Mouse (Mus musculus) left cerebral cortex, postnatal 10 days (tissue): ENCODE measurements around the gene Vmn1r8. TPM values are rescaled to one million over a fixed set of nuclear protein-coding genes. Genes with fewer than 3 reads are reported as not detected.
"Not testable (repeated sequence)": the region's sequence is repeated elsewhere in the genome, so short reads cannot be mapped to it uniquely, and the experiment has no call there.

ENCODE experiments used
- DNase-seq, 2 experiments: peaks; one replicate each; pipeline ENCODE4 v3.0.0; 2021 to 2022; ENCODE audit warnings: low spot score in 2 of 2, mixed read lengths in 1 of 2; ENCODE audit errors: extremely low spot score in 1 of 2
- intact Hi-C: fragments of 180-260 bp; cut with DNase I; formaldehyde crosslinking; loops from one replicate; pipeline ENCODE4 v1.15.1; 2025
- total RNA-seq, 2 experiments: library from RNA; stranded (reverse); gene quantifications; 2 replicates each; pipeline ENCODE4 v1.2.3; 2021

Vmn1r8 gene
- not detected for total RNA-seq

DNA sequence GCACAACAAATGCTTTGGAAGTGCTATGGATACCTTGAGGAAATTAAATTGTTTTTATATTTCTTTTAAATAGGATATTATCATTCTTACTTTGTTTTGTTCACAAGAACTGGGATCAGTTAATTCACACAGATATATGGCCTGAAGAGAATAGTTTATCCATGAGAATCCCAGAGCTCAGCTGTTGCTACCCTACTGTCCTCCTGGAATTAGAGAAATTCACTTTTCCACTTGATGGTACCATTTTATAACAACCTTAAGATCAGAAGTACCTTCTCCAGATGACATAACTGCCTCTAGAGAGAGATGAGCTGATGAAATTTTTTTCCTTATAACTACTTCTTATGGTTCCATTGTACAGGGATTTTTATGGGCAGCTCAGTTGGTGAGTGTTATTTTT lies at the start of gene Vmn1r8:
Gene Vmn1r8 (plus strand): TSS at position 301 of the 400 bp plus-strand sequence.
- intact Hi-C loops: no loop called here
- DNase-seq: no peak

DNA sequence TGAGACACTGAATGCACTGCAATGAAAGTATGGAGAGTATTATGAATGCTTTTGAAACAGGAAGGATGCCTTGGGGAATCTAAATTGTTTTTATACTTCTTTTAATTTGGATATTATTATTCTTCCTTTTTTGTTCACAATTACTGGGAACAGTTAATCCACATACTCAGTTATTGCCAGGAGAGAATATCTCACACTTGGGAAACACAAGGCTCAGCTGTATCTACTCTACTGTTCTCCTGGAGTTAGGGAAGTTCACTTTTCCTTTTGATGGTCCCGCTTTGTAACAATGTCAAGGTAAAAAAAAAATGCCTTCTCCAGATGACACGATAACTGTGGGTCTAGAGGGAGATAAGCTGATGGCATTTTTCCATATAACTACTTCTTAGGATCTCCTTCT lies 35.1 kb upstream of the Vmn1r8 start, which contains the start of gene Vmn1r6:
Gene Vmn1r6 (plus strand): TSS at position 301 of the 400 bp plus-strand sequence.
- DNase-seq: no peak
- intact Hi-C loops: no loop called here

DNA sequence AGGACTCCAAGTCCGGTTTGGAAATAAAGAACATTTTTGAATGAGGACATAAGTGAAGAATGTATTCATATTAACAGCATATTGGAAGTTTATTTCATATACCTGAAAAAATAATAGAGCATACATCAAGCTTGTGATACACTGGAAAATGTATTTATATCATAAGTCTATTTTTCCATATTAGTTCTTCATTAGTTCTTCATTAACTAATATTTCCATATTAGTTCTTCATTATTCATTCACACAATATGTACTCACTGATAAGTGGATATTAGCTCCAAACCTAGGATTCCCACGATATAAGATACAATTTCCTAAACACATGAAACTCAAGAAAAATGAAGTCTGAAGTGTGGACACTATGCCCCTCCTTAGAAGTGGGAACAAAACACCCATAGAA lies 6.9 kb upstream of the Vmn1r8 start, which contains the start of gene Vmn1r7:
Gene Vmn1r7 (minus strand): TSS at position 101 of the 400 bp plus-strand sequence.
- DNase-seq, intact Hi-C loops: not testable (repeated sequence)

DNA sequence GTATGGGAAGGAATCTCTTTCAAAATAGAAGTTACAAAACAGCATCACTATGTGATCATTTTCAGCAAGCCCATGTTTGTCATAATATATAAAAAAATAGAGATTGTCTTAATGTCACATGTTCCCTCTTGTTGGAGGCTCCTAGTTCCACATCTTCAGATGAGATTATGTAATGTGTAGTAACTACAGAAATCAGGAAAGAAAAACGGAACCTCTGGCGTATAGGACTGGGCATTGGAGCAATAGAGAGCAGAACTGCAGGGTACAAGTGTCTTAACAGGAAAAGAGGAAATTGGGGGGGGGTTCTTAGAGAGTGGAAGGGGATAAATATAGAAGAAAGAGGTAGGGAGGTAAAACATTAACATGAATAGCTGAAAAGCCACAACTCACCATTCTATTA lies 2.6 kb downstream of the Vmn1r8 start:
- intact Hi-C loops: no loop called here
- no peak for DNase-seq

DNA sequence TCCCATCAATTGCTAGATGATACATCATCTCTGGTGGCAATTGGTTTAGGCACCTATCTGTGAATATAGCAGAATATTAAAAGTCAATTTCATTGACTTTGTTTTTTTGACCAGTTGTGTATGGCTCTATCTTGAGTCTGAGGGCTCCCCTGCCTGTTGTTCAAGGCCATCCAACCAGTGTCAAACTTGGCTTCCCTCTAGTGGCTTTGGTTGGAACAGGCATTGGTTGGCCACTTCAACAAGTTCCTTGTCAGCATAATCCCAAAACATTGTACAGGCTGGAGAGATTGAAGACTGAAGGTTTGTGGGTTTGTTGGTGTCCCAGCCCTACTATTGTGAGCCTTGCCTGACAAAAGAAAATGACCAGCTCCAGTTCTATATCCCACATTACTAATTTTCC lies 31.6 kb downstream of the Vmn1r8 start:
- intact Hi-C loops: no loop called here
- DNase-seq: no peak

DNA sequence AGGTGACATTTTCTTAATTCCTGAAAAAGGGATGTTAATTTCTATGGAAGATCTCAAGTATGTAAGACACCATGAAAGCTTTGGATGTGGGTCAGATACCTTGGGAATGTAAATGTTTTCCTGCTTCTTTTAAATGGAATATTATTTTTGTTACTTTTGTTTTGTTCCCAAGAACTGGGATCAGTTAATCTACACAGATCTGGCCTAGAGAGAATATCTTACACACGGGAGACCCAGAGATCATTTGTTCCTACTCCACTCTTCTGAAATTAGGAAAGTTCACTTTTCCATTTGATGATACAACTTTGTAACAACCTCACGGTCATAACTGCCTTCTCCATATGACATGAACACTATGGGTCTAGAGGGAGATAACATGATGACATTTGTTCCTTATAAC lies 34.4 kb downstream of the Vmn1r8 start, which contains the start of gene Vmn1r9:
Gene Vmn1r9 (plus strand): TSS at position 301 of the 400 bp plus-strand sequence.
- DNase-seq: no peak
- intact Hi-C loops: no loop called here

Other genes starting within 250 kb of the Vmn1r8 start
- gene Kbtbd2, start 234.5 kb upstream of the Vmn1r8 start, total RNA-seq: 10 to 100 TPM; 42.2 to 44.8 TPM
- gene Fkbp9, start 200.2 kb upstream of the Vmn1r8 start, total RNA-seq: 10 to 100 TPM; 29.5 to 30.6 TPM
- 10 to 100 TPM; 57.4 to 65.7 TPM for gene Nt5c3, start 108.4 kb upstream of the Vmn1r8 start, total RNA-seq
- under 1 TPM; 0.55 to 0.60 TPM for gene Vmn1r4, start 108.3 kb upstream of the Vmn1r8 start, total RNA-seq
- gene Vmn1r5, start 62.0 kb upstream of the Vmn1r8 start, total RNA-seq: not detected
- gene Vmn1r6, start 35.0 kb upstream of the Vmn1r8 start, total RNA-seq: not detected
- not detected for gene Vmn1r7, start 7.0 kb upstream of the Vmn1r8 start, total RNA-seq
- not detected for gene Vmn1r9, start 34.5 kb downstream of the Vmn1r8 start, total RNA-seq
- not detected for gene Vmn1r10, start 77.2 kb downstream of the Vmn1r8 start, total RNA-seq
- not detected for gene Vmn1r11, start 101.2 kb downstream of the Vmn1r8 start, total RNA-seq
- gene Vmn1r12, start 124.6 kb downstream of the Vmn1r8 start, total RNA-seq: not detected
- not detected for gene Vmn1r13, start 171.0 kb downstream of the Vmn1r8 start, total RNA-seq
- gene Vmn1r14, start 199.4 kb downstream of the Vmn1r8 start, total RNA-seq: not detected
- gene Vmn1r15, start 225.7 kb downstream of the Vmn1r8 start, total RNA-seq: not detected